Mouse (Mus musculus): Measurements from ENCODE around the gene Nt5dc3.

GRCm38 (mm10) chr10:86838827-86839226 lies 60.0 kb downstream of the Nt5dc3 start:
- no peak for TF ChIP-seq MAFK (IDR thresholded peaks at IDR 0.05; ENCODE audit: insufficient replicate concordance, low read length)
- no peak for TF ChIP-seq CTCF (conservative IDR thresholded peaks at IDR 0.05 in 1 of 2, IDR thresholded peaks at IDR 0.05 in 1 of 2; ENCODE audit: low read depth in 2 of 2, low read length in 2 of 2)
- TF ChIP-seq HCFC1 (IDR thresholded peaks at IDR 0.05; ENCODE audit: low read depth, low read length): no peak
- no peak for TF ChIP-seq JUN (IDR thresholded peaks at IDR 0.05; ENCODE audit: insufficient read depth, low read depth, low read length)
- TF ChIP-seq EP300 (IDR thresholded peaks at IDR 0.05; ENCODE audit: low read length): no peak
- TF ChIP-seq USF1 (IDR thresholded peaks at IDR 0.05; ENCODE audit: low read depth, low read length): no peak
- no peak for TF ChIP-seq ZC3H11A (IDR thresholded peaks at IDR 0.05; ENCODE audit: low read depth, low read length)
- TF ChIP-seq MEF2A (IDR thresholded peaks at IDR 0.05; ENCODE audit: borderline replicate concordance, low read depth, low read length): no peak
- no peak for TF ChIP-seq MAX (IDR thresholded peaks at IDR 0.05; ENCODE audit: low read length)
- no peak for TF ChIP-seq SIN3A (IDR thresholded peaks at IDR 0.05; ENCODE audit: low read length)
- no peak for TF ChIP-seq USF2 (conservative IDR thresholded peaks at IDR 0.05; ENCODE audit: low read depth, low read length)
